Comparison of ENCODE assay signal across 8 mouse cellular contexts in the genomic region with DNA sequence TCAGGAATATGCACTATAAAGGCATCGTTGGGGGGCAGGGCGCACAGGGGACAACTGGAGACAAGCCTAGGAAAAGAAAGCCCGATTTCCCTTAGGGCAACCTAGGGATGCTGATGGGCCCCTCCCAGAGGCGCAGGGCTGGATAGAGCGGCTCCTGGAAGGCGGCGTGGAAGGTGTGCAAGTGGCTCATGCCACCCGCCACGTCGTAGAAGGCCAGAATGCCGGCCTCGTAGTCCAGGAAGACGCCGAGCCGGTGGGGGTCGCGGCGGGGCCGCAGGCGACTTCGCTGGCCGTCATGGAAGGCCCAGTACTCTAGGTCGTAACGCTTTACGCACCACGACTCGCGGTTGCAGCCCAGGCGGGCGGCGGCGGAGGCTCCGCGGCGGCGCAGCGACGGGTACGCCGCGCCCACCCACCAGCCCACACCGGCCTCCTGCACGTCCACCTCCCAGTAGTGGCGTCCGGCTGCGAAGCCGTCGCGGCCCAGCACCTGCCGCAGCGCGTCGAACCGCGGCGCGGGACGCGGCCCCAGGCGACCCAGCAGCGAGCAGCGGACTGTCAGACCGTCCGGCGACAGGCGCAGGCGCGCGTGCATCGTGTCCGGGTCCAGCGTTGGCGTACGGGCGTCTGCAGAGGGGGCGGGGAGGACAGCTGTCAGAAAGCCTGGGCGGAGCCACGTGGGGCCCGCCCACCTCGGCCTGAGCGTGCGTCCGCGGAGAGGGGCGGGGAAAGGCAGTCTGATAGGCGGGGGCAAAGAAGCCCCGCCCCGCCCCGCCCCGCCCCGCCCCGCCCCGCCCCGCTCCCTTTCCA. TPM values are rescaled to one million over a fixed set of nuclear protein-coding genes. Genes with fewer than 3 reads are reported as not detected.
DNase-seq lines count a peak whose midpoint lies in the region; ATAC-seq and TF ChIP-seq lines count a peak whose summit lies in the region.

No protein-coding gene starts in this region.

- H3K36me3 ChIP-seq in heart, embryonic 10.5 days, result peaks cover 24% of the 10 kb centered on the region
- peaks cover 17% of the 10 kb centered on the region; the same call in 1 of the 2 replicates for H3K36me3 ChIP-seq in kidney, embryonic 14.5 days (ENCODE audit: control insufficient read depth, insufficient read depth, low read length)
- H3K36me3 ChIP-seq in limb, embryonic 15.5 days, result peaks cover 23% of the 10 kb centered on the region

- H3K9me3 ChIP-seq in heart, embryonic 10.5 days, result 0 out of 2 replicates have a peak, but pooled peaks cover 6% of the 10 kb centered on the region
- H3K9me3 ChIP-seq in kidney, embryonic 14.5 days (ENCODE audit: control insufficient read depth, low read length), result no peaks in the 10 kb centered on the region
- no peaks in the 10 kb centered on the region for H3K9me3 ChIP-seq in limb, embryonic 15.5 days

- H3K4me2 ChIP-seq in kidney, embryonic 14.5 days (replicated peaks; ENCODE audit: low read depth, low read length), result peak overlapping the region; percentile 93
- H3K4me2 ChIP-seq in limb, embryonic 15.5 days, result peak overlapping the region; percentile 94

- peak; percentile 96 for ATAC-seq in erythroblast, adult 5-6 weeks (replicated peaks; ENCODE audit: low FRiP score, poor library complexity, severe bottlenecking)
- ATAC-seq in kidney, embryonic 14.5 days (ENCODE audit: low FRiP score, low TSS enrichment), result peak; percentile 96
- peak; percentile 95 for ATAC-seq in limb, embryonic 15.5 days (ENCODE audit: insufficient number of reproducible peaks, low FRiP score, low TSS enrichment, low read depth)

- H3K27me3 ChIP-seq in heart, embryonic 10.5 days (ENCODE audit: insufficient read depth, poor library complexity, severe bottlenecking), result peaks cover 27% of the 10 kb centered on the region
- peaks cover 5% of the 10 kb centered on the region; the same call in 1 of the 2 replicates for H3K27me3 ChIP-seq in kidney, embryonic 14.5 days (ENCODE audit: control insufficient read depth, insufficient read depth, low read length)
- 0 out of 2 replicates have a peak, but pooled peaks cover 17% of the 10 kb centered on the region for H3K27me3 ChIP-seq in limb, embryonic 15.5 days

- H3K9ac ChIP-seq in kidney, embryonic 14.5 days (ENCODE audit: low read depth, low read length), result peak overlapping the region; percentile 50
- peak overlapping the region; percentile 55 for H3K9ac ChIP-seq in limb, embryonic 15.5 days

- H3K27ac ChIP-seq in heart, embryonic 10.5 days, result peak overlapping the region; percentile 79
- no peak overlapping the region; the same call in 1 of the 2 replicates for H3K27ac ChIP-seq in kidney, embryonic 14.5 days (ENCODE audit: low read depth, low read length)
- peak overlapping the region; percentile 75 for H3K27ac ChIP-seq in limb, embryonic 15.5 days

- H3K4me3 ChIP-seq in heart, embryonic 10.5 days, result peak overlapping the region; percentile 74
- H3K4me3 ChIP-seq in kidney, embryonic 14.5 days (ENCODE audit: low read length), result peak overlapping the region; percentile 60
- H3K4me3 ChIP-seq in limb, embryonic 15.5 days, result peak overlapping the region; percentile 73

- TF ChIP-seq POLR2A in brain, embryonic 14.5 days (IDR thresholded peaks at IDR 0.05; ENCODE audit: borderline replicate concordance, extremely low read depth, insufficient read depth, insufficient read length, poor library complexity, severe bottlenecking), result peak; percentile 77

- DNase-seq in CD4-positive helper T cell, adult 2 months (ENCODE audit: low read depth, low spot score), result peak; percentile 91
- peak; percentile 96 for DNase-seq in brain, embryonic 14.5 days (ENCODE audit: low read depth)
- peak; percentile 98 for DNase-seq in heart, embryonic 10.5 days (ENCODE audit: low spot score)
- peak; percentile 81 to 85 for DNase-seq in monocyte, adult 2 months (ENCODE audit: low read depth in 1 of 2, low spot score in 2 of 2)
- DNase-seq in spleen, postnatal 14 days (ENCODE audit: low spot score in 2 of 2), result peak; percentile 88 to 91

- peaks cover 17% of the 10 kb centered on the region for H3K4me1 ChIP-seq in heart, embryonic 10.5 days
- peaks cover 3% of the 10 kb centered on the region; the same call in 1 of the 2 replicates for H3K4me1 ChIP-seq in kidney, embryonic 14.5 days (ENCODE audit: control insufficient read depth, insufficient read depth, low read length)
- peaks cover 11% of the 10 kb centered on the region for H3K4me1 ChIP-seq in limb, embryonic 15.5 days

- TF ChIP-seq CTCF in brain, embryonic 14.5 days (IDR thresholded peaks at IDR 0.05; ENCODE audit: borderline replicate concordance, extremely low read depth, insufficient read depth, insufficient read length), result no peak

- WGBS in heart, embryonic 10.5 days, result under 1% methylated on average over 92 of the region's 94 CpGs
- WGBS in kidney, embryonic 14.5 days, result under 1% methylated on average over 81 of the region's 94 CpGs
- WGBS in limb, embryonic 15.5 days, result under 1% methylated on average over 86 of the region's 94 CpGs

RNA-seq across cellular contexts. Expression of a gene that starts 18.0 kb away (rescaled TPM):
- polyA plus RNA-seq in brain, embryonic 14.5 days (2012; rRNA removed), result 63.7 and 64.8 TPM in 2 replicates
- total RNA-seq in erythroblast, adult 5-6 weeks (2015; ENCODE audit: low replicate concordance), result 17.3 and 25.7 TPM in 2 replicates
- total RNA-seq in erythroblast, adult 5-6 weeks (2017; ENCODE audit: low replicate concordance), result 13.1 and 16.7 TPM in 2 replicates
- polyA plus RNA-seq in heart, embryonic 10.5 days (2016; fragmentation: Nextera tagmentation; extraction: Ambion mirVana), result 78.3 and 89.1 TPM in 2 replicates
- 64.0 and 65.8 TPM in 2 replicates for polyA plus RNA-seq in kidney, embryonic 14.5 days (2014; fragmentation: Nextera tagmentation; extraction: Ambion mirVana)
- 94.4 and 94.7 TPM in 2 replicates for polyA plus RNA-seq in limb, embryonic 15.5 days (2015; fragmentation: Nextera tagmentation; extraction: Ambion mirVana)

RNA-seq across cellular contexts. Expression of a gene that starts 28.9 kb away (rescaled TPM):
- 0.50 and 0.82 TPM in 2 replicates for polyA plus RNA-seq in brain, embryonic 14.5 days (2012; rRNA removed)
- total RNA-seq in erythroblast, adult 5-6 weeks (2015; ENCODE audit: low replicate concordance), result 1.0 and 16.5 TPM in 2 replicates
- 3.8 and 6.5 TPM in 2 replicates for total RNA-seq in erythroblast, adult 5-6 weeks (2017; ENCODE audit: low replicate concordance)
- 0.86 and 2.4 TPM in 2 replicates for polyA plus RNA-seq in heart, embryonic 10.5 days (2016; fragmentation: Nextera tagmentation; extraction: Ambion mirVana)
- 1.4 and 1.8 TPM in 2 replicates for polyA plus RNA-seq in kidney, embryonic 14.5 days (2014; fragmentation: Nextera tagmentation; extraction: Ambion mirVana)
- 1.4 and 2.1 TPM in 2 replicates for polyA plus RNA-seq in limb, embryonic 15.5 days (2015; fragmentation: Nextera tagmentation; extraction: Ambion mirVana)

RNA-seq across cellular contexts. Expression of a gene that starts 56.3 kb away (rescaled TPM):
- 28.6 and 65.2 TPM in 2 replicates for polyA plus RNA-seq in brain, embryonic 14.5 days (2012; rRNA removed)
- 423 and 438 TPM in 2 replicates for total RNA-seq in erythroblast, adult 5-6 weeks (2015; ENCODE audit: low replicate concordance)
- 88.0 and 170 TPM in 2 replicates for total RNA-seq in erythroblast, adult 5-6 weeks (2017; ENCODE audit: low replicate concordance)
- polyA plus RNA-seq in heart, embryonic 10.5 days (2016; fragmentation: Nextera tagmentation; extraction: Ambion mirVana), result 246 and 343 TPM in 2 replicates
- polyA plus RNA-seq in kidney, embryonic 14.5 days (2014; fragmentation: Nextera tagmentation; extraction: Ambion mirVana), result 378 and 408 TPM in 2 replicates
- polyA plus RNA-seq in limb, embryonic 15.5 days (2015; fragmentation: Nextera tagmentation; extraction: Ambion mirVana), result 235 and 258 TPM in 2 replicates
